Mouse (Mus musculus): ENCODE measurements around the gene 4922502D21Rik.

DNA sequence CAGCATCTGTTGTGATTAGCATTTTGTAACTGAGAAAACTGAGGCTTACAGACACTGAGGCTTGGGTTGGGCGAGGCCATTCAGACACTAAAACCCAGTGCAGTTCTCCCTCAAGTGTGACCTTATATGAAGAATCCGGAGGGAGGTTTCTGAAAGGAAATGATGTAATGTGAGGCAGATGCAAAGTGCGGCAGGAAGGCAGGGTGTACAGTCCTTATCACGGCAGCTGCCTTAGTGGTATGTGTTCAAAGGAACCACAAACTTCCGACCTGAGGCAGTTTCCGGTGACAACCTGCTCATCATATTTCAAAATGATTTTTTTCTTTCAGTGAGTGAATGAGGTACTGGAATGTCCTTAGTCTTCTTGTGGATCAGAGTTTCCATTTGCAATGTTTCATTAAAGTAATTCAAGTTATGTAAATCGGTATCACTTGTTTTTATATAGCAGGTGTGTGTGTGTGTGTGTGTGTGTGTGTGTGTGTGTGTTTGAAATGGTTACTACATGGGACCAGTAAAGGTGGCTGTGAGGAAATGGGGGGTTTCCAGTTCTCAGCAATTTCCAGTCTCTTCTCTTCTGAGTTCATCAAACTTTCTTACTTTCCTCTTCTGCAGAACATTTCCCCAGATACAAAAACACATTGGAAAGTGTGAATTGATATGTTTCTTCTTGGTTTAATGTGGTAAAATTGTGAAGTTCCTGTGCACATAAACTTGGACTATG lies 47.1 kb downstream of the 4922502D21Rik start:
- no peak for TF ChIP-seq CTCF (IDR thresholded peaks at IDR 0.05; ENCODE audit: borderline replicate concordance, extremely low read depth, insufficient read depth, insufficient read length)
- TF ChIP-seq POLR2A (IDR thresholded peaks at IDR 0.05; ENCODE audit: borderline replicate concordance, extremely low read depth, insufficient read depth, insufficient read length, poor library complexity, severe bottlenecking), result no peak
